Mouse (Mus musculus) embryo, embryonic 11 days (tissue): ENCODE data around the gene Spata9.

Experiments
- DNase-seq: peaks from one replicate; pipeline ENCODE4 v3.0.0-alpha.2; 2015

Gene Spata9

DNA sequence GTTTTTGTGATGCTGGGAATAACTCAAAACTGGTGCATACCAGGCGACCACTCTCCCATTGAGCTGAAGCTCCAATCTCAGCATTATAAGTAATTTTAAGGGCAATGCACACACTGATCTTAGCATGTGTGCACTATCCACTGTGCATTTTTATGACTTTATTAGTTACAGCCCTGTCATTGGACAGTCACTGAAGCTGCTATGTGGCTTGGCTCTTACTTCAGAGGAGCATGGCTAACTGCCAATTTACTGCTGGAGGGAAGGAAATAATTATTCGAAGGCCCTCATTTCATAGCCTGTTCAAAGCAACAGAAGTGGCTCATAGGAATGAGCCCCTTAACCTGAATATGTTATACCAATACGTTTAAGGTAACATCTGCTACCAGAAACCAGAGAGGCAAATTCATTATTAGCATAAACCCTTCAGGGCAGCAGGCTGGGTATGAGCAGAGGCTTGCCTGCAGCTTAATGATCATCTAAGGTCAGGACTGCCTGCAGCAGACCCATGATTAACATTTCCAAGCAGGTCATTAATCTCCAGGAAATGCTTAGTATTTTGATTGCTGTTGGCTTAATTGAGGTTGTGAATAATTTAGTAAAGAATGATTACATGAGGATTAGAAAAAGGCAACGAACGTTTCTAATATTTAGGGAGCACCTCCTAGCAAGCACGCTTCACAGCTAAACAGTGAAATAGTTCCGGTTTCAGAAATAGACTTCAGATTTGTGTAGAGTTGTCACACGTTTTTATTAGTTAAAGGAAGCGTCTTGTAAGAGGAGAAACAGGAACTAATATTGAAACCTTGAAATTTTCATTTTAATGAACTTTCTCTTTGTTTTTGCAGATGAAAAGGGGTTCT lies 25.4 kb downstream of the Spata9 start:
- DNase-seq, result peak; percentile 39

DNA sequence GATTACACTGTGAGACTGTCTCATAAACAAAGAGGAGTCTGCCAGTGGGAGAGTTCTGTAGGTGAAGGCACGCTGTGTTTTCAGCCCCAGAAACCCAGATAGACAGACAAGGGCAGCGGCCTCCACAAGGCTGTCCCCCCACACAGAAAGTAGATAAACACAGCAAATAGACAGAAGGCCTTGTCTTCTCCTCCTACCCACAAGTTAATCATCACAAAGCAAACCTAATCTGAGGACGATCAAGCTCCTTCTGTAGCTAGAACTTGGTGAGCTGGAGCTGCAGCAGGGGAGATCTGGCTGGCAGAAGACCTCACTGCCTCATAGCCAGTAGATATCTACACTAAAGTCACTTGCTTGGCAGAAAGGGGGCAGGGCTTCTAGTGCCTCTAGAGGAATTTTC lies 36.3 kb downstream of the Spata9 start:
- DNase-seq, result no peak

DNA sequence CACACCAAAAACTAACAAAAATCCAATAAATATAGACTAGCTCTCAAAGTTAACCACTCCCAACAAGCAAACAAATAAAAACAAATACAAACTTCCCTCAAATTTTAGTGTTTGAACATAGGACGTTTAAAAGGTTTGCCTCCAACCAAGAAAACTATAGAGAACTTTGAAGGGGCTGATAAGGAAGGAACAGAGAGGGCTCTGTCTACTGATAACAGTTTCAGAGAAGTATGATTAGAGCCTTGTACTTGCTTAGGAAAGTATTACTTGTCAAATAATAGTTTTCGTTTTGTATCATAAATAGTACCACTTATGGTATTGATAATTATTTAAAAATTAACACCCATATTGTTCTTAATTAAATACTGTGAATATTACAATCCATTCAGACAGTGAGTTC lies 47.6 kb downstream of the Spata9 start:
- DNase-seq, result no peak

DNA sequence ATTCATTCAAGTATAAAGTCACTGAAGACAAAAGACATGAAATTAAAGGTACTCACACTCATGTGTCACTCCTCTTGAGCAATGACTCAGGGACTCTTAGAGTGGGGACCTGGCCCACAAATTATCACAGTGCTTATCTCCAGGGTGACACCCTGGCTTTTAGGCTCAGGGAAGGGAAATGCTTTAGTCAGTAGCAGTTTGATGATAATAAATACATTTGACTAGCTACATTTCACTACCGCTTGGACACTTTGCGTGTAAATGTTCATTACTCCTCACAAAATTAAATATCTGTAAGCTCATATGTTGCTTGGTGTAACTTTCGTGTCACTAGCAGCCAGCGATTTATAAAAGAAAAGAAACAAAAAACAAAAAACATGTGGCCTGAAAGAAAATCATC lies 50.5 kb downstream of the Spata9 start:
- peak; percentile 18 for DNase-seq

DNA sequence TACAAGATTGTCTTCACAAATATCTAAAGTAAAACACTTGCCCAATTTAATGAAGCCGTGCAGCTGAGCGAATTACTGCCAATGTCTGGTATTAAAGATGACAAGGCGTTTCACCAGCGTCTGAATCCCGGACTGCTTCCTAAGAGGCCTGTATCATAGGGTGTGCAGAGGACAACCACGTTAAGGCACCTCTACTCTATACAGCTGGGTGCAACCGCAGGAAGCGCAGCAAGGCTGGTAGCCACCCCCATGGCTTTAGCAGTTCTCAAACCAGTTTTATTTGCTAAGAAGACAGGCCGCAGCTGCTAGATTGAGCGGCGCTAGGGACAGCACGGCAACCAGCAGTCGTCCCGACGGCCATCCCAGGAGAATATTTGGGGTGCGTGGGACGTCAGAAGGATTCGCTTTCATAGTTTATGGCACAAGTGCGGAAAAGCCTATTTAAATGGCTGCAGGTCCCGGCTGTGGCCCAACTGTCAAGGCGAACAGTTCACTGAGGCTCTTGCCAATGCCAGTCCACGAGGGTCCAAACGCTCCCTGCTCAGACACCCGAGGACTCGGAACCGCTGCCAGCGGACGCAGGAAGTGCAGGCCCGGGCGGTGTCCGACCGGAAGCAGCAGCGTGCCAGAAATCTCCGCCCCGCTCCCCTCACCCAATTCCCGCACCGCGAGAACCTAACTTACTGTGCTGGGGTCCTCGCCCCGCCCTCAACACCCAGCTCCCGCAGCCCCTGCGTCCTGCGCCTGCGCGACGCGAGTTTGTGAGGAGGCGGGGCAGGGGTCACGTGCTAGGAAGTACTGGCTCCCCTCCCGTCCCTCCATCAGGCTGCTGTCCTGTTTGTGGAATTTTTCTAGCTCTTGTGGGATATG lies 51.3 kb downstream of the Spata9 start, which contains the start of gene Rfesd:
Gene Rfesd, minus strand, starts transcription at position 746 of the 870 bp plus-strand sequence.
- peak; percentile 100 for DNase-seq

DNA sequence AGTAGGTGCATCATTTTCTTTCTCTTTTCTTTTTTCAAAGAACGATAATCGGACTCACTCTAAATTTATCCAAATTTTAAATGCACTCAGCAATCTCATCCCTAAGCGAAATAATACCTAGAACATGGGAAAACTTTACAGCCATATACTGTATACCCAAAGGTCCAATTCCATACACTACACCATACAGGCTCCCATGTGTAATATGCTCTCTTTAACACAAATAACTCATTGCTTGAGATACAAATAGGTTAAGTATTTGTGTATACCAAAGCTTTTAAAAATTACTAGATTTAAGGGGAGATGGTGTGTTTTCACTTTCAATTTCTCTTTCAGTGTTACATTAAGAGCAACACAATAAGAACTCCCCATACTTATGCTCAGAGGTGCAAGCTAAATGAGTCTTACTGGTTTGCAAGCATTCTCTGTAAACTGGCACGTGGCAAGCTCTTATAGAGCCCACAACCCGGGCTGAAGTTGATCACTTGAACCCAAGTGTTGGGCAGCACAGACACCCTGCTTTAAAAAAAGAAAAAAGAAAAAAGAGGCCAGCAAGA lies 52.0 kb downstream of the Spata9 start:
- DNase-seq, result peak; percentile 1

DNA sequence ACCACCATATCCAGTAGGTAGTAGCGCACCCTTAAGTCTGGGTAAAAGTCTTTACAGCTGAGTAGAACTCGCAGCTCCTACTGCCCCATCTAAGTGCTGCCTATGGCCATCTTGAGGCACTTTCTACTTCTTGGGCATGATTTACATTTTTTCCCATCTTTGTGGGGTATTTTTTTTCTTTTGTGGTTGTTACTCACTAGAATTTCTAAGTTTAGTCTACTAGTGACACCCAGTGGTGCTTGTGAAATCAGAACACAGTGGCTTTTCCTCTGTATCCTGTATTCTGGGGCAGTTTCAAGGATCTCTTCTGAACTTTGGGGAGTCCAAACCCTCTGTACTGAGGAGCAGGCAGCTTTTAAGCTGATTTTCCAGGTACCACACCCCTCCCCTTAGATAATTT lies 54.8 kb downstream of the Spata9 start:
- peak; percentile 13 for DNase-seq

DNA sequence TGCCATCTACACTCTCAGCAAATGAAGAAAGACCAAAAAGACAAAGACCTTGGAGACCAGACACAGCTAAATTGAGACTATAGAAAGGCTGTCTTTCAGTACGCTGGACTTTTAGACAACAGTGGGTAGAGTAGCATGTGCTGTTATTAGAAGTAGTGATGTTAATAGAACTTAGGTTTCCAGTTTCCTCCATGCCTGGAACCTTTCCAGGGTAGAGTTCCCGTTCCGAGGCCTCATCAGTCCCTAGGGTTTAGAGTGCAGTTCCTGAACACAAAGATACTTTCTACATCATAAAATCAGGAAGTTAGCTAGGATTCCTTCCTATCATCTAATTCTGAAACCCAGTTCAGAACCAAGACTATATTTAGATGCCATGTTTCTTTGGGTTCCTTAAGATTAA lies 57.6 kb downstream of the Spata9 start:
- no peak for DNase-seq

DNA sequence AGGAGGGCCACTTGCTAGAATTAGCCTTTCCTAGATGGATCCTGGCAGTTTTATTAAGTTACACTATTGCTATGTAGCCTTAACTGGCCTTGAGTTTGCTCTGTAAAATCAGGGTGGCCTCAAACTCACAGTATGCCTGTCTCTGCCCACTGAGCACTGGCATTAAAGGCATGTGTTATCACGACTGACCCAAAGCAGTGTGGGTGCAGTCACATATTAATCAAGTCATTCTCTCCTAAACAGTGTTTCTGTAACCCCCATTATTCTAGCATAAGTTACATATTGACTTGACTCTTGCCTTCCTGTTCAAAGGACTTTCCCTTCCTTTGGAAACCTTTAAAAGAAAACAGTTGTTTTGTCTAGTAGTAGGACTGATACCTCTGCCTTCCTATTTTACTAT lies 75.5 kb downstream of the Spata9 start:
- DNase-seq, result no peak

DNA sequence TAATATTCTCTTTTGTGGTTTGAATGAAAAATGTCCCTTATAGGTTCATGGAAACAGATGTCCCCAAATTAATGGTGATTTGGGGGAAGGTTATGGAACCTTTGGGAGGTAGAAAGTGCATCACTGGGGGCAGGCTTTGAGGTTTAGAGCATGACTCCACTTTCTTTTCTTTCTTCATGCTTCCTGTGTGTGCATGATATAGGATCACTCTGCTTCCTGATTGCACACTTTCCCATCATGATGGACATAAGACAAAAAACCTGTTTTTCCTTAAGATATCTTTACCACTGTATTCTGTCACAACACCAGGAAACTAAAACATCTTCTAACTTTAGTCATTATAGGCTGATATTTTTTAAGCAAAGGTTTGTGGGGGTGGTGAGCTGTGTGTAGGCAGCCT lies 78.0 kb downstream of the Spata9 start:
- no peak for DNase-seq
